Mouse (Mus musculus): ENCODE data around the gene Zfp710. TPM values are rescaled to one million over a fixed set of nuclear protein-coding genes. Genes with fewer than 3 reads are reported as not detected.
"Not testable (repeated sequence)": the region's sequence is repeated elsewhere in the genome, so short reads cannot be mapped to it uniquely, and the experiment has no call there.

The Zfp710 gene
- total RNA-seq, 4 experiments from 2014 or later: 14.3 to 34.1 (median 25.3) TPM

DNA sequence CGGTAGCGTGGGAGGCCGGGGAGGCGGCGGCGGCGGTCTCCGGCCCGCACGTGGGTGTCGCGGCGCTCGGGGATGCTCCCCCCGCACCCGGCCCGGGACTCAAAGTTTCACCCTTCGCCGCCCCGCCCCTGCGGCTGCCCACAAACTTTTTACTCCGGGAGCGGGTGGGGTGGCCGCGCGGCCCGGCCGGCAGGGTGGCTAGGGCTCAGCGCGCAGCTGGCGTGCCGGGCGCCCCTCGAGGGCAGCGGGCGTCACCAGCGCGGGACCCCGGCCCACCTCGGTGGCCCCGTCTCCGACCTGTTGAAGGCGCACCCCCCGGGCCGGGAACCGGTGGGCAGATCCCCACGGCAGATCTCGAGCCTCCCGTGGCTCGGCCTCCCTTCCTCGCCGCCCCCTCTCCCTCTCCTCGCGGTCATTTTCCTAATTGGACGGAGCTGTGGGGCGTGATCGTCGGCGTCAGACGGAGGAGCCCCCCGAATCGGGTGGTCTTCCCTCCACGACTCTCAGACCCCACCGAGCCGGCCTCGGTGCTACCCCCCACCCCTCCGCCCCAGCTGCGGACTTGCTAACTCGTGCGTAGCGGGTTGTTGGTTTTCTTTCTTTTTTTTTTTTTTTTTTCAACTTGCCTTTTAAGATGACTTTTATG lies 2.5 kb downstream of the Zfp710 start:
- DNase-seq: peak; percentile 69

DNA sequence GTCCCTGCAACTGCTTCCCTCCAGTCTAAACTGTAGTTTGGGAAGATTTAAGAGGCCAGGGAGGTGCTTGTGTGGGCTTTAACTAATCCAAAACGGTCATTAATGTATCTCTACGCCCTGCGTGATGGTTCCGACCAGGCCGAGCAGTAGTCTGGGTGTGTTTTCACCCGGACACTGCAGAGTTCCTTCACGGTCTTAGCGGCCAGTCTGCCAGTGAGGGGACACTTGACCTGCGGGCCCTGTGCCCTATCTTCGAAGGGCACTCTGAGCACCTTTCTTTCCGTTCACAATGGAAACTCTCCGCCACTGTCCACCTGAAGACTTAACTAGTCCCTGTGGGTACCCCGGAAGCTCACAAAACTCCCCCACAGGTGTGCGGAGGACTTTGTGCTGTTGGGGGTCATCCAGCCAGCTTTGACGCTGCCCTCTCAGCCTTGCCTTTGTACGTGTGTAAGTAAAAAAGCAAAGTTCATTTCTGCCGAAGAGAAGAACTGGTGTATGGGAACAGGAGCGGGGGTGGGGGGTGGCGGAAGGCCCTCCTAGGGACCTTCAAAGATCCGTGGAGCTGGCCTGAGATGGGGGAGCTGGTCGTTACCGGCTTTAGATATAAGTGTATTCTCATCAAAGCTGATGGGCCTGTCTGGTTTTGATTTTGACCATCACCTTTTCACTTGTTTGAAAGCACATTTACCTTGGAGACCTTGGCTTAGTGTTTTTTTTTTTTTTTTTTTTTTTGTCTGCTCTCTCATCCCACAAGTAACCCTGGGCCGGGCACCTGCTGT lies 3.2 kb downstream of the Zfp710 start:
- peak; percentile 47 for DNase-seq

DNA sequence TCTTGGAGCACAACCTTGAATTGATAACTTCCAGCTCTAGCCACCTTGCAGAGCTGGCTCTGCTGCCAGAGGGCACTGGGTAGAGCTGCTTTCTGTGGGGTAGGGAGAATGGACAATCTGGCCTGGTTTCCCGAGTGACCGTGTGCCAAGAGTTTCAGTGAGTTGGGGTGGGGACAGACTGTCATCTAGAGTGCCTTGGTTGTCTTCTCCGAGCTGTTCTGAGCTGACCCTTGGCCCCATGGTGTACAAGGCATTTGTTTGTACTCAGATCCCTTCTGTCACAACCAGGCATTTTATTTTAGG lies 3.8 kb downstream of the Zfp710 start:
- peak; percentile 30 for DNase-seq

DNA sequence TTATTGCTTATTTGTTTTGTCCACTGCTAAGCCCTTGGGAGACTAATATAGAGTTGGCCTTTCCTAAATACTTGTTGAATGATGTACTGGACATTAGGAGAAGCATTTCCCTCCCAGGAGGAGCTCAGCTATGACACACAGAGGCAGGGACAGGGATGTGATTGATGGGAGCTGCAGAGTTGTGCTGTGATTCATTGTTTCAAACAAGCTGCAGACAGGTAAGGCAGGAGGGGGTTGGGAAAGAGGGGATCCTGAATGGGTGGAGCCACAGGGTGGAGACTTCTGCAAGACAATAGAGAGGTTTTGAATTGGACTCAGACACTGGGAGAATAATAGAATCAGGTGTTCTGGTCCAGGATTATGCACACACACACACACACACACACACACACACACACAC lies 5.4 kb downstream of the Zfp710 start:
- DNase-seq: no peak

DNA sequence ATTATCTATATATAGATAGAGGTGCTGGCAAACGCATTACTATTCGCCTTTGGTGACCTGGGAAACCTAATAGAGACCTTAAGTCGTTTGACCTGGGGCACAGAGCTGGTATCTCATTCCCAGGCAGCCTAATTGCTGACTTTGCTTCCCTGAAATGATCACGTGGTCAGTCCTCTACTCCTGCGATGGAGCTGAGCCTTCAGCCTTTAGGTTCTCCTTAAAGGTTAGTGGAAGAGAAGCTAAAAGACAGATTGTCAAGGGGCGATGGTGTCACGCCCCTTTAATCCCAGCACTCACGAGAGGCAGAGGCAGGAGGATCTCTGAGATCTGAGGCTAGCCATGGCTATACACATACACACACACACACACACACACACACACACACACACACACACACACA lies 5.9 kb downstream of the Zfp710 start:
- DNase-seq: no peak

DNA sequence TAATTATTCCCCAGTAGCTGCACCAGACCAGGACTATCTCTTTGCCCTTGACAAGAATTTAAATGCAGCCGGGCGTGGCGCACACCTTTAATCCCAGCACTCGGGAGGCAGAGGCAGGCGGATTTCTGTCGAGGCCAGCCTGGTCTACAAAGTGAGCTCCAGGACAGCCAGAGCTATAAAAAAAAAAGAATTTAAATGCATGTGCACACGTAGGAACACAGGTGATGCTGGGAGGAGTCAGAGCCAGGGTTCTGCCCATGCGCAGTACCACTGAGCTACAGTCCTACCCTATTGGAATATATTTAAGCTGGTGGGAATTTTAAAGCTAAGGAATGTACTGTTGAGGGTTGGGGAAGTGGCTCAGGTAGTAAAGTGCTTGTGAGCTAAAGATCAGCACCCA lies 6.4 kb downstream of the Zfp710 start:
- no peak for DNase-seq

DNA sequence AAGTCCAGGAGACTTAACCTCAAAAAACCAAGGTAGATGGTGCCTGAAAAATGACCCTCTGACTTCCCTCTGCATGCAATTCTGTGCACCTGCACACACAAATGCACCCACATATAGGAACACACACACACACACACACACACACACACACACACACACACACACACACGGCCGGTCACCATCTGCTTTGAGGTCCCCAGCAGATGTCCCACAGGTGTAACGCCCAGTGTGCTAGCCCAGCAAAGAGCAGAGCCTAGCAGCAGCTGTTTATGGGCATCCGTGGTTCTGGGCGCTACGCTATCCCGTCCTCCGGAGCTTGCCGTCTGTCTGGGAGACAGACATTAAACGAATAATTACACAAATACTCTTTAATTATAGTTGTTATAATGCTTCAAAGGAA lies 6.9 kb downstream of the Zfp710 start:
- no peak for DNase-seq

DNA sequence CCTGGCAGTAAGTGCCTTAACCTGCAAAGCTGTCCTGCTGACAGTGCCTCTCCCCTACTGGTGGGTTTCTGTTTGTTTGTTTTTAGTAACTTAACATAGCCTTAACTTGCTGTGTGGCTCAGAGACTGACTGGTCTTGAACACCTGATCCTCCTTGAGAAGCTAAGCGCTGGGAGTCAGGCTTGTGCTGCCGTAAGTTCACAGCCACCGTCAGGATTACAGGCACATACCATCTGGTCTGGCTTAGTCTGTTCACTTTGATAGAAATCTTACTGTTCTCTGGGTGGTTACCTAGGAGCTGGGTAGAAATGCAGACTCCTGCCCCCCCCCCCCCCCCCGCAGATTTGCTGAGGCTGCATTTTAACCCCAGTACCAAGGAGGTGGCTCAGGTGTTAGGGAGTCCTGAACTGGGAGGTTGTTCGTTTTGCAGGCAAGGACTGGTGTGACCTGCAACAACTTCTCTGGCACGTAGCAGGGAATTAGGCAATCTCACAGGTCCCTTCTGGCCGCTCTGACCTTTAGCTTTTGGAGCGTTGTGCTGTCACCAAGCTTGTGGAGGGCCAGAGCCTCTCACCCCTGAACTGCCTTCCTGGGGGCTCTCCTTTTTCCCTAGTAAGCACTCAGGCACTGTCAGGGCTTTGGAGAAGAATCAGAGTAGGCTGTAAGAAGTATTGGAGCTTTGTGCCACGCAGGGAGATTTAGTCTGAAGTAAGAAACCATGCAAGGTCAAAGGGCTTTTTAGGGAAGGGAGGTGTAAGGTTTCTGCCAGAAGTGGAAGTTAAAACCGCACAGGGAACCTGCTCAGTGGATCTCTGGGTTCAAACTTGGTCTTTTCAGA lies 7.8 kb downstream of the Zfp710 start:
- no peak for DNase-seq

DNA sequence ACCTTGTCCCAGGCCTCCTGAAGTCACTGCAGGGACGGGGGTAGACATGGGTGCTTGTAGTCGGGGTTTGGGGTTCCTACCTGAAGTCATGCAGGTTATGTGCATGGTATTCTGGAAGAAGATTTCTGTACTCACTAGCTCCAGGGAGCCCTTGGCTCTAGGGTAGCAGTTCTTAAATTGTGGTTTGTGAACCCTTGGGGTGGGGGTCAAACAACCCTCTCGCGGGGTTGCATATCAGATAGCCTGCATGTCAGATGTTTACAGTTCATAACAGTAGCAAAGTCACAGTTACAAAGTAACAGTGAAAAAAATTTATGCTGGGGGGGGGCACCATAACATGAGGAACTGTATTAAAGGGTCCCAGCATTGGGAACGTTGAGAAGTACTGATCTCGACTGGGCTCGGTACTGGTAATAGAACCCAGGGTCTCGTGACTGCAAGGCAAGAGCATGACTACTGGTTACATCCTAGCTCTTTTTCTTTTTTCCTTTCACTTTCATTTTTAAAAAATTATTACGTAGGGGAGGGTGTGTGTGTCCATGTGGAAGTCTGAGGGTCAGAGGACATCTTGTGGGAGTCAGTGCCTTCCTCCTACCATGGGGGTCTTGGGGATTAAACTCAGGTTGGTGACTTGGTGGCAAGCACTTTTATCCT lies 8.6 kb downstream of the Zfp710 start:
- DNase-seq: no peak

DNA sequence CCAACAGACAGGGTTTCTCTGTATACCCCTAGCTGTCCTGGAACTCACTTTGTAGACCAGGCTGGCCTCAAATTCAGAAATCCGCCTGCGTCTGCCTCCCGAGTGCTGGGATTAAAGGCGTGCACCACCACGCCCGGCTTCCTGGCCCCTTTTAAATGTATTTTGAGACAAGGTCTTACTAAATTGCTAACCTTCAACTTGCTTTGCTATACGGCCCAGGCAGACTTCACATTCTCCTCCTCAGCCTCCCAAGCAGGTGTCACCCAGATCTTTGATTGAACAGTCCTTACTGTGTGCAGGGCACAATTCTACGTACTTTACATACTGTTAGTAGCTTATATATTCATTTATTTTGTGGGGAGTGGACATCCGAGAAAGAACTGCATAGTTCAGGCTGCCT lies 9.2 kb downstream of the Zfp710 start:
- DNase-seq: no peak

DNA sequence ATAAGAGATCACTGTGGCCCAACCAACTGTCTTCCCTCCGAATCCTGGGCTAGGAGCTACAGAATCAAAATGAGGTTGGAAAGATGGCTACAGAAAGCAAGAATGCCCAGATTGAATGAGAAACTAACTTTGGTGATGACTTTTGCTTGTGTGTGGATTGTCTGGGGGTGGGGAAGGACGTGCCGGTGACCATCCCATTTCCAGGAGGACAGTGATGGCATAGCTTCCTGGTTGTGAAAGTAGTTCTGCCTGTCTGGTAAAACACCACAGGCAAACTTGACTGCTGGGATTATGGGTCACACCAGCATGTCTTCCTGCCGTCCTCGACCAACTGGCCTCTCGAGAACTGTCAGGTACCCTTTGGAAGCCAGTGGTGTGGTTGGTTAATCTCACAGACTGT lies 10.5 kb downstream of the Zfp710 start:
- DNase-seq: no peak

DNA sequence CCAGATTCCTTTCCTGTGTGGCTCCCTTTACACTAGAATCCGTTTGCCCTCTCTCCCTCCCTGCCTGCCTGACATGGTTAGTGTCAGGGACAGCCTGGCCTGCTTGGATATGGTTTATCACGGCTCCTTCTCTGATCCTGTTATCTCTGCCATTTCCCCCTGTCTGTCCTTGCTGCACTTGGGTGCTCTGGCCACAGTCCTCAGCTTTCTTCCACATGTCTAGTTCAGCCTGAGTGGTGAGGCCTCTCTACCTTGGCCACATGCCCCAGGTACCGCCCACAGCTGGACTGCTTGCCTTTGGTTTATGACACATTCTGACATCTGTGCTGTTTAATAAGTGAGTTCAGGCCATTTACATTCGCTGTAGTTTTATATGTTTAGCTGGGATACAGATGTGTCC lies 11.1 kb downstream of the Zfp710 start:
- DNase-seq: peak; percentile 81

DNA sequence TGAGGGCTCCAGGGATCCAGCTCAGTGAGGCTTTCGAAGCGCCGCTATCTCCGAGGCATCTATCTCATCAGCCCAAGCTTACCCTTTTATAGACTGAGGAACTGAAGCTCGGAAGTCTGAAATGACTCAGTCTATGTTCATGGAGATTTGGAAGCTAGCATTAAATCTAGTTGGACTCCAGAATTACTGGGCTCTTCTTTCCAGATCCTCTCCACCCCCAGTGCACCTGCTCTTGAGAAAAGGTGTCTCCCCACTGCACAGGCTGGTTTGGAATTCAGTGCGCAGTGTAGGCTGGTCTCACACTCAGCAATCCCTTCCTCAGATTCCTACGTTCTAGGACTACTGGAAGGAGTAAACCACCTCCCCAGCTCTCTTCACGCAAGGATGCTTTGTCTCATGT lies 15.1 kb downstream of the Zfp710 start:
- no peak for DNase-seq

DNA sequence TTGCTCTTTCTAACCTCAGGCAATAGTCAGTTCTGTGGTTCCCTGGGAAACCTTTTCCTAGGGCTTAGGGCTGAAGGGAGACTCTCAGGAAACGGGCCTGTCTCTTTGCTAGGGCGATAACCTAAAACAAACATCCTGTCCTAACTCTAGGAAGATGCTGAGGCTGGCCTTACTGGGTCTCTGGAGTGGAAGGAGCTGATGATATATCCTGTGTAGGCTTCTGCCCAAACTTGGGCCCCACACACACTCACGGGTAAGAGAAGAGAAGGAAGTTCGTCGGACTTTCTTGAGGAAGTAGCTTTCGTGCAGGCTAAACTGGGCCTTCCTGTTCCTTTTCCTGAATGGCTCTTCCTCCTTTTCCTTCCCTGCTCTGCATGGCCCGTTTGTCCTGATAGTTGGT lies 19.6 kb downstream of the Zfp710 start:
- DNase-seq: no peak

DNA sequence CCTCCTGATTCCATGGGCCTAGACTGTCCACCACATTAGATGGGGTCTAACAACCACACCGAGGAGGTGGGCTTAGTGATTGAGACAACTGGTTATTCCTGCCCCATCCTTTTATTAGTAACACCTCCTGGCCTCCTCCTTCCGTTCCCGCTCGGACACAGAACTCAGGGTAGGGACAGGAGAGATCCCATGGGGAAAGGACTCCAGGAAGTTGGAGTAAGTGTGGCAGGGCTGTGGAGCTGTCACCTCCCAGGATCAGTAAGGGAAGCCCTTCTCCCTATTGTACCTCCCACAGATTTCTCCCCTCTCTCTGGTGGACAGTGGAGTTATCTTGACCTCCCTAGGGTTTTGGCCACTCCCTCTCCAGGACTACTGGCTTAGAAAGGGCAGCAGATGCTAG lies 22.4 kb downstream of the Zfp710 start:
- DNase-seq: no peak

DNA sequence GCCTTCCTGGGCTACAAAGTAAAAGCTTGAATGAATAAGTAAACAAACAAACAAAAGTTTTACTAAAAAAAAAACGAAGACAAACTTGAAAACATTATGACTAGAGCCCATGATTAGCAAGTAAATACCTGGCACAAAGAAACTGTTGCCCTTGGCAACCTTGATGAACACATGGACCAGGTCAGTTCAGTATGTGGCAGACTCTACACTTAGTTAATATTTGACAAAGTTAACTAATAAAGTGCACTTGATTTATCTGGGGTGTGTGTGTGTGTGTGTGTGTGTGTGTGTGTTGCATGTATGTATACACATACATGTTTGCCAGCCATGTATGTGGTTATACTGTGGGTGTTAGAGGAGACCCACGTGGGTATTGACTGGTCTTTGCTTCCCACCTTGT lies 25.1 kb downstream of the Zfp710 start:
- DNase-seq: no peak

DNA sequence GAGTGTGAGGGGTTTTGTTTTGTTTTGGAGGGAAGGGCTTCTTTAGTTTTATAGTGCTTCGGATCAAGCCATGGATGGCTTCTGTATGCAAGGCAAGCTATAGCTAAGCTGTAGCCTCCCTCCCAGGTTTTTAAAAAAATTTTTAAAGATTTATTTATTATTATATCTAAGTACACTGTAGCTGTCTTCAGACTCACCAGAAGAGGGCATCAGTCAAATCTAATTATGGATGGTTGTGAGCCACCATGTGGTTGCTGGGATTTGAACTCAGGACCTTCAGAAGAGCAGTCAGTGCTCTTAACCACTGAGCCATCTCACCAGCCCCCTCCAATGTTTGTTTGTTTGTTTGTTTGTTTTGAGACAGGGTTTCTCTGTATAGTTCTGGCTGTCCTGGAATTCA lies 25.8 kb downstream of the Zfp710 start:
- DNase-seq: not testable (repeated sequence)

DNA sequence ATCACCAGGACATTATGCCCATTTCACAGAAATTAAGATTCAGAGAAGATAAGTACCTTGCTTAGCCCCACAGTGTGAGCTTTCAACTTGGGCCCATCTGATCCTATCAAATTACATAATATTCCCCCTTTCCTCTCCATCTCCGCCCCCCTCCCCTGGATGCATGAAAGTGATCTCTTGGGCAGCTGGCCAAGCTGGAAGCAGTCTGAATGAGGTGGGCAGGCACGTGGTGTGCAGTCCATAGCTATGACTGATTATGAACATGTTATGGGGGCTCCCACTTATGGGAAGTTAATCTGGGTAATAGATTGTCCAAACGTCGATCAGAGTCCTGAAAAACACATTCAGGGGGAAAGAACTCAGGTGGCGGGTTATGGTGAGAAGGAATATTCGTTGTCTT lies 27.2 kb downstream of the Zfp710 start:
- DNase-seq: no peak

DNA sequence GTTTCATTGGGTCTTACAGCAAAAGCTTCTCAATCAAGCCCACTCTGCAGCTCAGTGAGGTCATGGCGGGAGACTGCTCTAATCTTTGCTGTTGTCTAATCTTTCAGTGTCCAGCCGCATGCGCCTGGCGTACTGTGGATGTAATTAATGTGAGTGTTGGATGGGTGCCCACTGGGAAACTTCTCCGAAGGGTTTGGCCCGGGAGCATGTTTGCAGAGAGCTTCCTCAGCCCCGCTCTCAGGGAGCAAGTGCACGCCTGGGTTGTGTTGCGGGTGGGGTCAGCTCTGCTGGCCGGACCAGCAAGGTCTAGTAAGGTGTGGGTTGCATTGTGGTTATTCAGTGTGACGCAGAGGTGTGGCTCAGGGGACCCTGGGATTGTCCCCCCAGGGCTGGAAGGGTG lies 27.6 kb downstream of the Zfp710 start:
- peak; percentile 64 for DNase-seq

DNA sequence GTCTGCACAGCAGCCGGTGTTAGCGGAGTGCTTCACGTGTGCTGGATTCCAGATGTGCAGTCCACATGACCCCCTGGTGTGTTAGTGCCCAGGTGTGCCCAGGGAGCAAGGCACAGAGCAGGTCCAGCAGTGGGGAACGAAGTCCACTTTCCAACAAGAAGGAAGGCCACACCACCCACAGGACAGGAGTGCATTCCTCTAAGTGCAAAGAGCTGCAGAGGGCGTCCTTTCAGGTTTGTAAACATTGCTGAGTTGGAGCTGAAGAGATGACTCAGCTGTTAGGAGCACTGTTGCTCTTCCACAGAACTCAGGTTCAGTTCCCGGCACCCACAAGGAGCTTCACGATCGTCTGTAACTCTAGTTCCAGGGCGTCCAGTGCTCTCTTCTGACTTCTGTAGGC lies 28.5 kb downstream of the Zfp710 start:
- no peak for DNase-seq

DNA sequence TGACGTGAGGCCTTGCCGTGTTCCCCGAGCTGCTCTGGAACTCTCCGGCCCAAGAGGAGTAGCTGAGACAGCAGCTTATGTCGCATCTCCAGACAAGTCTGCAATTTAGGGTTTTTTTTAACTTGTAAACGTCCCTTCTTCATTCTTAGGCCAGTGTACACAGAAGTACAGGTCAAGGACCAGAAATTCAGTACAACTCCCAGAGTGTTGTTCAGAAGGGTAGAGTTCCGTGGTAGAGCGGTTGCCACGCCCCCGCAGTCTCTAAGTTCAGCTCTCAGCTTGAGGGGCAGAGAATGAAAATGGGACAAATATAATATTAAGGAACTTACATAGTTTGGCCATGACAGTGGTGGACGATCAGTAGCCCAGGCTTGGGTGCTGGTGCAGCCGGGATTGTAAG lies 31.2 kb downstream of the Zfp710 start:
- DNase-seq: no peak

DNA sequence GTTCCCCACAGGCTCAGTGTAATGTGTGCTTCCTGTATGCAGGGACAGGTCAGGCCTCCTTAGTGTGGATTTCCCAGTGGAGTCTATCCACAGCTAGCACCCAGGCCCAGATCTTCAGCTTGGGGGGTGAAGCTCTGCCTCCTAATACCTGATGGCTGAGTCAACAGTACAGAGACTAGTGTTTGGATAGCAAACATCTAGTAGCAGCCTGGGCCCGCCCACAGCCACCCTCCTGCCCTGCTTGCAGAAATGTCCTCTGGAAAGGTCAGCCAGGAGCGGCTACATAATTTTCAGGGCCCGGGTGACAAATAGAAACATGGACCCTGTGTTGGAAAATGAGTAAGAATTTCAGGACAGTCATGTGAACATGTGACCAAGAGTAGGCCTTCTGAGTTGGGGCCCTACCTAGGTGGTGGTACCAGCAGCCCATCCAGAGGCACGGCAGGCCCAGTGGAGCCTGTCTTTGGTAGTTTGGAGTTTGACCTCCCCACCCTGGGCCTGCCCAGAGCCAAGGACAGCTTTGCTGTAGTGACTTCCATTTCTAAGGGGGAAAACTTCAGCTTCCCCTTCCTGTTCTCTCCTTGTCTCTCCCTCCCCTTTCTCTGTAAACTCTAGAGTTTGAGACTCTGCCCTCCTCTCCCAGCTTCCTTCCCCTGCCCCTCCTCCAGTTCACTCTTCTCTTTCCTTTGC lies 32.5 kb downstream of the Zfp710 start:
- DNase-seq: peak; percentile 73

DNA sequence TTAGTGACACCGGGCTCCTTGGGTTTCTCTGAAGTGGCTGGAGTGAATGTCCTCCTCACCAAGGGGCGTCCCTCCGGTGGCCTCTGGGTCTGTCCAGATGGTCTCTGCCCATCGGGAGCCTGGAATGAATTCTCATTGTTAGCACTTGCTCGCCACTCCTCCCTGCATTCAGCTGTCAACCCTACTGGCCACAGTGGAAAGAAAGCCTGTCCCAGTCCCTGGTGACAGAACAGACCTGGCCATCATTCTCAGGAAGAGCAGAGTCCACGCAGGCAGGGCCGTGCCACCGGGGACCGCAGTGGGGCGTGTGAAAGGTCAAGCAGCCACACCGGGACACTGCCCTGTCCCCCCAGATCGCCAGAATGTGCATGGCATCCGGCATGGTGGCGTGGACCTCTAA lies 33.2 kb downstream of the Zfp710 start:
- no peak for DNase-seq

All from adrenal gland, adult 8-10 months (tissue).